Comparison of ENCODE assay signal across 16 mouse cellular contexts in the genomic region with DNA sequence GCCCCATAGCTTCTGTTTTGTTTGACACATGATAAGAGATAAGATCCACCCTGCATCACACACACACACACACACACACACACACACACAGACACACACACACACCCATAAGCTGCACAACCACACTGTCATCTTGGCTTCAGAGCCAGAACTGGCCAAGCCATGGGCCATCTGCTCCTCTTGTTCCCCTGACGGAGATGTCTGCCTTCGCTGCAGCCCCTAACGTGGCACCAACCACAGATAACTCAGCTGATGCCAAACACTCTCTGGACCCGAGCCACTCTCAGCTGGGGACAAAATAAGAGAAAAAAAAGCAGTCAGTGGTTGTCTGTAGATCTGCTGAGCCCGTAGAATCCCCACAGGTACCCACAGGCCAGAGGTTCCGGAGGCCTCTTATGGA.
"Had no signal": no experiment of that assay in that cellular context is flagged by ENCODE, and none has a peak within 500 bp of the region (broad histone marks: within the 10 kb centered on the region; RNA-seq: fewer than 3 reads in every experiment).

No protein-coding gene starts in this region.

- H3K9me3 ChIP-seq: liver, embryonic 15.5 days; lung, embryonic 15.5 days; megakaryocyte, embryonic 14.5 days; neural tube, embryonic 13.5 days had no signal

- H3K27ac ChIP-seq: liver, embryonic 15.5 days; lung, embryonic 15.5 days; neural tube, embryonic 13.5 days had no signal

- H3K4me1 ChIP-seq: lung, embryonic 15.5 days; neural tube, embryonic 13.5 days had no signal

- DNase-seq: kidney, adult 9 months; kidney, postnatal 14 days; kidney, postnatal 4 days; lung, adult 18-20 months; lung, postnatal 10 days; lung, postnatal 36 days; midbrain, embryonic 14.5 days; thymus, adult 2 months; thymus, postnatal 14 days; thymus, postnatal 4 days had no signal

- H3K36me3 ChIP-seq: liver, embryonic 15.5 days; lung, embryonic 15.5 days; neural tube, embryonic 13.5 days had no signal

- H3K27me3 ChIP-seq: liver, embryonic 15.5 days; neural tube, embryonic 13.5 days had no signal

- H3K9ac ChIP-seq: liver, embryonic 15.5 days; lung, embryonic 15.5 days; neural tube, embryonic 13.5 days had no signal

- H3K4me3 ChIP-seq: liver, embryonic 15.5 days; lung, embryonic 15.5 days; megakaryocyte, embryonic 14.5 days; myocyte; neural tube, embryonic 13.5 days had no signal

- H3K4me2 ChIP-seq: liver, embryonic 15.5 days; lung, embryonic 15.5 days; midbrain, embryonic 11.5 days; neural tube, embryonic 13.5 days had no signal
